Mouse (Mus musculus): Measurements from ENCODE around the gene Cacna1h.

GRCm38 (mm10) chr17:25424526-25425080 lies 9.0 kb downstream of the Cacna1h start:
- TF ChIP-seq CTCF (IDR thresholded peaks at IDR 0.05; ENCODE audit: low read depth) = no peak
- TF ChIP-seq EP300 (IDR thresholded peaks at IDR 0.05; ENCODE audit: low read depth) = no peak
